Mouse (Mus musculus): ENCODE results near the gene Gfra1.
A peak's percentile ranks its signal among the peaks of the same experiment; 100 is the strongest.

Gene Gfra1

GRCm38 (mm10) chr19:58335585-58336530 lies 119.9 kb downstream of the Gfra1 start:
- DNase-seq (ENCODE audit: low read depth, low spot score) = no peak

GRCm38 (mm10) chr19:58329305-58329704 lies 126.4 kb downstream of the Gfra1 start:
- no peak for DNase-seq (ENCODE audit: low read depth, low spot score)

GRCm38 (mm10) chr19:58328014-58328413 lies 127.7 kb downstream of the Gfra1 start:
- DNase-seq (ENCODE audit: low read depth, low spot score) = no peak

GRCm38 (mm10) chr19:58316474-58316873 lies 139.2 kb downstream of the Gfra1 start:
- DNase-seq (ENCODE audit: low read depth, low spot score) = no peak

GRCm38 (mm10) chr19:58315681-58316080 lies 140.0 kb downstream of the Gfra1 start:
- no peak for DNase-seq (ENCODE audit: low read depth, low spot score)

- no peak for DNase-seq (ENCODE audit: low read depth, low spot score)
Observed at GRCm38 (mm10) chr19:58314631-58315030, 141.1 kb downstream of the Gfra1 start.

GRCm38 (mm10) chr19:58313785-58314184 lies 141.9 kb downstream of the Gfra1 start:
- no peak for DNase-seq (ENCODE audit: low read depth, low spot score)

- no peak for DNase-seq (ENCODE audit: low read depth, low spot score)
Observed at GRCm38 (mm10) chr19:58312492-58312891, 143.2 kb downstream of the Gfra1 start.

- no peak for DNase-seq (ENCODE audit: low read depth, low spot score)
Observed at GRCm38 (mm10) chr19:58310334-58311315, 145.1 kb downstream of the Gfra1 start.

- peak; percentile 17 for DNase-seq (ENCODE audit: low read depth, low spot score)
Observed at GRCm38 (mm10) chr19:58309620-58310275, 146.0 kb downstream of the Gfra1 start.

- no peak for DNase-seq (ENCODE audit: low read depth, low spot score)
Observed at GRCm38 (mm10) chr19:58301105-58301504, 154.6 kb downstream of the Gfra1 start.

GRCm38 (mm10) chr19:58297926-58298325 lies 157.8 kb downstream of the Gfra1 start:
- no peak for DNase-seq (ENCODE audit: low read depth, low spot score)

GRCm38 (mm10) chr19:58296842-58297190 lies 158.9 kb downstream of the Gfra1 start:
- no peak for DNase-seq (ENCODE audit: low read depth, low spot score)

GRCm38 (mm10) chr19:58295986-58296841 lies 159.5 kb downstream of the Gfra1 start:
- no peak for DNase-seq (ENCODE audit: low read depth, low spot score)

GRCm38 (mm10) chr19:58288145-58288544 lies 167.6 kb downstream of the Gfra1 start:
- DNase-seq (ENCODE audit: low read depth, low spot score) = no peak

GRCm38 (mm10) chr19:58275281-58275680 lies 180.4 kb downstream of the Gfra1 start:
- DNase-seq (ENCODE audit: low read depth, low spot score) = no peak

GRCm38 (mm10) chr19:58271815-58272214 lies 183.9 kb downstream of the Gfra1 start:
- DNase-seq (ENCODE audit: low read depth, low spot score) = no peak

GRCm38 (mm10) chr19:58270778-58271177 lies 184.9 kb downstream of the Gfra1 start:
- DNase-seq (ENCODE audit: low read depth, low spot score) = no peak

- DNase-seq (ENCODE audit: low read depth, low spot score) = no peak
Observed at GRCm38 (mm10) chr19:58268476-58268875, 187.2 kb downstream of the Gfra1 start.

- DNase-seq (ENCODE audit: low read depth, low spot score) = no peak
Observed at GRCm38 (mm10) chr19:58266600-58266999, 189.1 kb downstream of the Gfra1 start.

- DNase-seq (ENCODE audit: low read depth, low spot score) = no peak
Observed at GRCm38 (mm10) chr19:58260934-58261333, 194.8 kb downstream of the Gfra1 start.
